Mouse (Mus musculus) forebrain, embryonic 13.5 days (tissue): ENCODE data around the gene Ppp4r3a. TPM values are rescaled to one million over a fixed set of nuclear protein-coding genes. Genes with fewer than 3 reads are reported as not detected.
"Not testable (repeated sequence)": the region's sequence is repeated elsewhere in the genome, so short reads cannot be mapped to it uniquely, and the experiment has no call there.

ENCODE experiments used
- ATAC-seq: fragments of 200-750 bp; cut with Nextera tagmentation; 2 replicates; pipeline ENCODE4 v1.8.0; 2017
- H3K27ac ChIP-seq: fragments of 300-500 bp; sonication (generic); 2 replicates; pipeline ENCODE4 v1.5.1; 2015; ENCODE audit warnings: inconsistent platforms, mild to moderate bottlenecking, moderate library complexity
- H3K27me3 ChIP-seq: fragments of 300-500 bp; sonication (generic); 2 replicates; pipeline ENCODE4 v1.6.1; 2015; ENCODE audit warnings: mild to moderate bottlenecking, inconsistent platforms
- H3K36me3 ChIP-seq: fragments of 300-500 bp; sonication (generic); 2 replicates; pipeline ENCODE4 v1.6.1; 2015; ENCODE audit warnings: mild to moderate bottlenecking, inconsistent platforms; ENCODE audit not compliant: poor library complexity, severe bottlenecking
- H3K4me1 ChIP-seq: fragments of 300-500 bp; sonication (generic); 2 replicates; pipeline ENCODE4 v1.6.1; 2015; ENCODE audit warnings: inconsistent platforms
- H3K4me2 ChIP-seq: fragments of 300-500 bp; sonication (generic); 2 replicates; pipeline ENCODE4 v1.6.1; 2015; ENCODE audit warnings: inconsistent platforms, mild to moderate bottlenecking, moderate library complexity
- H3K4me3 ChIP-seq: fragments of 300-500 bp; sonication (generic); 2 replicates; pipeline ENCODE4 v1.5.1; 2015; ENCODE audit warnings: mild to moderate bottlenecking, inconsistent platforms
- H3K9ac ChIP-seq: fragments of 300-500 bp; sonication (generic); 2 replicates; pipeline ENCODE4 v1.6.1; 2015; ENCODE audit warnings: mild to moderate bottlenecking, inconsistent platforms
- H3K9me3 ChIP-seq: fragments of 300-500 bp; sonication (generic); replicated peaks from 2 replicates; pipeline ENCODE4 v1.6.1; 2016; ENCODE audit warnings: inconsistent platforms
- WGBS: fragments of 180-500 bp; shearing (Covaris S2); methylation state at CpG from one replicate; pipeline ENCODE4 v1.1.7; 2015; 5-methylcytosine and 5-hydroxymethylcytosine counted together
- polyA plus RNA-seq: library from polyadenylated mRNA; unstranded; fragments of >200 nt; fragmentation: Nextera tagmentation; extraction: Ambion mirVana; gene quantifications from 2 replicates; pipeline ENCODE4 v1.2.1, GENCODE M21; 2015

Ppp4r3a gene
- polyA plus RNA-seq, 1 experiment from 2014 or later, result 36.9 TPM

DNA sequence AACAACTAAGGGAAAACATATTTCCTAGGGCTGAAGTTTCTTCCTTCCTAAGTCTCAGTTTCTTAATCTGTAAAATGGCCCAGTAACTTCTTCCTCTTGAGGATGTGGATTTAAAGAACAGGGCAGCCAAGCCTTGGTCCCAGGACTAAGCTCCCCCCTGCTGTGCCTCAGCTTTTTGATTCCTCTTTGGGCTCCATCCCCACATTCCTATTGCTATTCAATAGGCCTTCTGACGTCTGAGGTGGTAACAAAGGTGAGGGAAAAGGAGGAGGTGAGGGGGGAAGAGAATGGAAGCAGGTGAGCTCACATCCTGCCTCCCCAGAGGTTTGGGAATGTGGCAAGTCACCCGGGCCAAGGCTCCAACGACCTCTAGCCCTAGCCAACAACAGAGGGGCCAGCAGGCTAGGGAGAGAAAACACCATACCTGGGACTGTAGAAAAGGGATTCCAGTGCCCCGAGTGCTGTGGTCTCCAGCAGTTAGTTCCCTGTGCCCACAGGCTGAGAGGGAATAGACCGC is 67.0 kb downstream of the Ppp4r3a start:
- Histone ChIP-seq H3K4me1 (peaks cover 91% of the 10 kb centered on the region), H3K4me3 (no peak overlapping the region), H3K4me2 (no peak overlapping the region), H3K9ac (no peak overlapping the region), H3K27ac (peak overlapping the region; percentile 65), H3K27me3 (no peaks in the 10 kb centered on the region), H3K36me3 (peaks cover 19% of the 10 kb centered on the region), H3K9me3 (no peaks in the 10 kb centered on the region)
- no peak for ATAC-seq
- 38% methylated on average over 5 of the region's 5 CpGs for WGBS

DNA sequence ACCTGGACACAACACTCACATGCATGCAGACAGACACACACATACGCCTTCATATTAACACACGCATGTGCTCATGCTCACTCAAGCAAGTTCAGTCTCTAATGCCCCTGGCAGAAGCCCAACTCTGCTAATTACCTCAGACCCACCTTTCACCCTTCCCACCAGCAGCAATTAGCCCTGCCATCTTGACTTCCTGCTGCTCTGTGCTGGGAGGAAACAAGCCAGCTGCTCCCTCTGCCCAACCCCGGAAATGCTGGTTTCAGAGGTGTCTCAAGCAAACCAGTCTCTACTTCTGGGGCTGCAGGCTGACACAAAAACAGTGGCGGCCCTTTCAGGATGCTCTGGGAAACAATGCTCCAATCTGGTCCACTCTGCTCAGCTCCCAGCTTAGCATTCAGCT is 67.6 kb downstream of the Ppp4r3a start:
- H3K27me3 ChIP-seq, result no peaks in the 10 kb centered on the region
- no peaks in the 10 kb centered on the region for H3K9me3 ChIP-seq
- peak; percentile 16; the same call in 1 of the 2 replicates for ATAC-seq
- peaks cover 14% of the 10 kb centered on the region for H3K36me3 ChIP-seq
- peak overlapping the region; percentile 65 for H3K27ac ChIP-seq
- H3K4me3 ChIP-seq, result no peak overlapping the region
- no peak overlapping the region for H3K9ac ChIP-seq
- H3K4me2 ChIP-seq, result no peak overlapping the region
- 34% methylated on average over 4 of the region's 4 CpGs for WGBS
- peaks cover 88% of the 10 kb centered on the region for H3K4me1 ChIP-seq

DNA sequence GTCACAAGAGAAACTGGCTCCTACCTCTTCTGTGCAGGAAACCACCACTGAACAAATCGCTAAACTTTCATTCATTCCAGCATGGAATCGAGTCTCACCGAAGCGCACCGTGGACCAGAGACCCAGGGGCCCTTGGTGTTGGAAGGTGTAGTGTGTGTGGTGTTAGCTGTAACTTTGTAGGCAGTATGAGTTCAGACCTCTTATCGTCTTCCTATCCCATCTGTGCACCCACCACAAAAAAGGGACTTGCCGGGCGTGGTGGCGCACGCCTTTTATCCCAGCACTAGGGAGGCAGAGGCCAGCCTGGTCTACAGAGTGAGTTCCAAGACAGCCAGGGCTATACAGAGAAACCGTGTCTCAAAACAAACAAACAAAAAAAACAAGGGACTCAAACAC is 68.3 kb downstream of the Ppp4r3a start:
- peak overlapping the region; percentile 65 for H3K27ac ChIP-seq

DNA sequence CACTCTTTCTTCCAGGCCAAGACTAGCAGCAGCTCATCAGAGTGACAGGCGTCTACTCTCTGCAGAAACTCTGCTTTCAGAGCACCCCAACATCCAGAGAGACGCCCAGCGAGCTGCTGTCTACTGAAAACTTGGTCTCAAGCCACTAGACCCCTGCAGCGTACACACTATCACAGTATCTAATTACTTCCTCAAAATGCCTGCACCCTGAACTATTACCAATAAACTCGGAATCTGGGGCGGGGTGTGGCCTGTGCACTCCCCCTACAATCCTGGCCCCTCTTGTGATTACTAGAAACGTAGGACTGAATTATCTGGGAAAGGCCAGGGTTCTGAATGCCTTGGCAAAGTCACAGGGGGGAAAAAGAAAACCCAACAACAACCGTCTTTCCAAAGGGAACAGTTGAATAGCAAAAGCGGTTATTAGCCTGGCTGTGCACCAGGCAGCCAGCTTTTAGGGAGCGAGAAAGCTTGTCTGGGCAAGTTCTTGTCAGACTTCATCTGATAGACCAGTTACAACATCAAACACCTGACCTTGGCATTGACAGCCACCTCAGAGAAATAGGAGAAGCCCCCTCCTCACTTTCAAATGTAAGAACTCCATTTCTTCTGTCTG is 68.8 kb downstream of the Ppp4r3a start:
- Histone ChIP-seq H3K36me3 (peaks cover 1% of the 10 kb centered on the region), H3K9ac (no peak overlapping the region), H3K9me3 (no peaks in the 10 kb centered on the region), H3K27me3 (no peaks in the 10 kb centered on the region), H3K4me3 (no peak overlapping the region), H3K4me1 (peaks cover 82% of the 10 kb centered on the region), H3K27ac (peak overlapping the region; percentile 65), H3K4me2 (no peak overlapping the region)
- WGBS, result 53% methylated on average over 10 of the region's 10 CpGs
- no peak for ATAC-seq

More for the DNA sequence above, 68.3 kb downstream of the Ppp4r3a start:
- no peak overlapping the region for H3K4me3 ChIP-seq
- H3K4me2 ChIP-seq, result no peak overlapping the region
- H3K36me3 ChIP-seq, result peaks cover 6% of the 10 kb centered on the region
- H3K9ac ChIP-seq, result no peak overlapping the region
- ATAC-seq, result no peak
- WGBS, result 85% methylated on average over 11 of the region's 11 CpGs
- H3K9me3 ChIP-seq, result no peaks in the 10 kb centered on the region
- H3K27me3 ChIP-seq, result no peaks in the 10 kb centered on the region
- peaks cover 86% of the 10 kb centered on the region for H3K4me1 ChIP-seq

DNA sequence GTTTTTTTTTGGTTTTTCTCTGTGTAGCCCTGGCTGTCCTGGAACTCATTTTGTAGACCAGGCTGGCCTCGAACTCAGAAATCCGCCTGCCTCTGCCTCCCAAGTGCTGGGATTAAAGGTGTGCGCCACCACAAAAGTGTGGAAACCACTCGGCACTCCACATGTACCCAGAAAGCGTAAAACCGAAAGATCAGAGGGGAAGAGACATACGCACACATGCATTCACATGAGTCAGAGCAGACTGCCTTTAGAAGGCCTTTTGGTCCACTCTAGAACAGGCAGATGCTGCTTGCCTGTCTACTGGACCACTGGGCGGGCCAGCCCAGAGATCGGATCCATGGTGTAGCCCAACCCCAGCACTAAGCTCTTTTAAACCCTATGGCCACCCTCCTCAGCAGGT is 69.8 kb downstream of the Ppp4r3a start:
- not testable (repeated sequence) for H3K4me3 ChIP-seq, H3K9ac ChIP-seq, H3K36me3 ChIP-seq, H3K9me3 ChIP-seq, ATAC-seq, H3K27me3 ChIP-seq, H3K27ac ChIP-seq, H3K4me2 ChIP-seq
- WGBS, result 92% methylated on average over 9 of the region's 9 CpGs
- peaks cover 76% of the 10 kb centered on the region for H3K4me1 ChIP-seq

DNA sequence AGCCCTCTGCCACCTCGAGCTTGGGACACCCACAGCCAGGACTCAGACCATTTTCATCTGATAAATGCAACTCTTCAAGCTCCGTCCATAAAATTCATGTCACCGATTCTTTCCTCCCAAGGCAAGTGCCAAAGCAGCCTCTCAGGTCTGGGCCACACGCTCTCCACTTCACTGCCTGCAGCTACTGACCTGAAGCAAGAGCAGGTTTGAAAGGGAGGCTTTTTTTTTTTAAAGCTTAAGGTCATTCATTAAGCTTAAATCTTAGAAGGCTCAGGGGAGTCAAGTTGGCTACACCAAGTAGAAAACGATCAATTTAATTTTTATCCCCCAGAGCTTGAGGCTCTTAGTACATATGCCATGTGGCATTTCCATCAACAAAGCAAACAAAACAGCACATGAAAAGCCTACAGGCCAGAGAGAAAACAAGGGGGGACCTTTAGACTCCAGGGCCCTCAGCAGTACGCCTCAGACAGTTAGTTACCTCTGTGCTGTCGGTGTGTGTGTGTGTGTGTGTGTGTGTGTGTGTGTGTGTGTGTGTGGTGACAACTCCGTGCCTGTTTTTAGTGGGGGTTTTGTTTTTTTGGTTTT is 70.3 kb downstream of the Ppp4r3a start:
- Histone ChIP-seq H3K9me3 (no peaks in the 10 kb centered on the region), H3K4me3 (no peak overlapping the region), H3K4me1 (peaks cover 76% of the 10 kb centered on the region), H3K27ac (0 out of 2 replicates have a peak overlapping the region, but pooled peaks have one; percentile 7), H3K4me2 (no peak overlapping the region; the same call in 1 of the 2 replicates), H3K36me3 (no peaks in the 10 kb centered on the region), H3K9ac (peak overlapping the region; percentile 26; the same call in 1 of the 2 replicates), H3K27me3 (no peaks in the 10 kb centered on the region)
- ATAC-seq, result no peak
- 32% methylated on average over 8 of the region's 8 CpGs for WGBS

DNA sequence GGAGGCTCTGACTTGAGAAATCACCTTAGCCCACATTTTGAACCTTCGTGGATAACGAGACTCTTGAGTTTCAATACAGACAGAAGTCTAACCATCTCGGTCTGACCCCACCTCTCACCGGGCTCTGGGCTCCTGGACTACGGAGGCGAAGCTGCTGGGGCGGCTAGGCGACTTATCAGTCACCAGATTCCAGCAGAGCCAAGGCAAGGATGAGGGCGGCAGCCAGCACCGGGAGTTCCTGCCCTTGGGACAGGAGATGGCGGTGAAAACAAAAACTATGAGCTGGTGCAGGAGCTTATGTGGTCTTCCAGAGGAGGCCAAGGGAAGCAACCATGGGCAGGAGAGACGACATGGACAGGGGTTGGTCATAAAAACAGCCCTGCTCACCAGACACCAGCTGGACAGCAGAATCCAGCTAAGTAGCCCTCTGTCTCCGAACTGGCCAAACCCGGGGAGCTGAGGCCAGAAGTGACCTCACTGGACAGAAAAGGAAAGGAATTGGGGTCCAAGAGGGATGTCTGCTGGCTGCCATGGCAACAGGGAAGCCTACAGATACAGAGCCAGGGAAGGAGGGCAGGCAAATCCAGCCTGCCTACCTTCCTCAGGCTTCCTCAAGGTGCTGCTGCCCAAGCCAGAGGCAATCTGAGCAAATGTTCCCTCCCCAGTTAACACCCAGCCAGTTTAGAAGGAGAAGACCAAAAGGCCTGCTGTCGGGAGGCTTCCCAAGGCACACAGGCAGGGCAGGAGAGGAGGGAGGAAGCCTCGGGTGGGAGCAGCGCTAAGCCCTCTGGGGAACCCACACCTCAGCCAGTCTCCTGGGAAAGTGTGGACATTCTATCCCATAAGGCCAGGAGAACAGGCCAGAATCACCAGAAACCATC is 71.1 kb downstream of the Ppp4r3a start:
- no peak for ATAC-seq
- peak overlapping the region; percentile 26; the same call in 1 of the 2 replicates for H3K9ac ChIP-seq
- no peaks in the 10 kb centered on the region for H3K27me3 ChIP-seq
- H3K4me2 ChIP-seq, result no peak overlapping the region; the same call in 1 of the 2 replicates
- no peak overlapping the region for H3K4me3 ChIP-seq
- H3K27ac ChIP-seq, result peak overlapping the region; percentile 7; the same call in 1 of the 2 replicates
- H3K4me1 ChIP-seq, result peaks cover 76% of the 10 kb centered on the region
- no peaks in the 10 kb centered on the region for H3K36me3 ChIP-seq
- H3K9me3 ChIP-seq, result no peaks in the 10 kb centered on the region
- 47% methylated on average over 17 of the region's 17 CpGs for WGBS

DNA sequence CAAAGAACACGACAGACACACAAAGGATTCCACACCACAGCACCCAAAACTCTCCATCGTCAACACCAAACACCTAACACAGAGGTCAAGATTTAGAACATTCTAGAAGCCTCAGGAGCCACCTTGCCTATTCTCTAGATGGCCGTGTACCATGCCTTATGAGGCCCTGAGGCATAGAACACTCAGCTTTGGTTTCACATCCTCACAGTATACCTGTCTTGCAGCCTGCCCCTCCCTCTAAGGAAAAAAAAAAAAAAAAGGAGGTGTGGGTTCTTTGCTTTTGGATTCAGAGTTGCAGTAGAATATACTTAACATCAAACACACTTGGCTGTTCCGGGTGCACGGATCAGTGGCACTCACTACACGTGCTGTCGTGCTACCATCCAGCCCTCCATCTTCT is 72.5 kb downstream of the Ppp4r3a start:
- Histone ChIP-seq H3K4me2 (no peak overlapping the region), H3K9ac (no peak overlapping the region), H3K4me3 (no peak overlapping the region), H3K27ac (no peak overlapping the region), H3K9me3 (no peaks in the 10 kb centered on the region), H3K27me3 (no peaks in the 10 kb centered on the region), H3K4me1 (peaks cover 76% of the 10 kb centered on the region), H3K36me3 (no peaks in the 10 kb centered on the region)
- ATAC-seq, result no peak
- WGBS, result 91% methylated on average over 7 of the region's 7 CpGs

DNA sequence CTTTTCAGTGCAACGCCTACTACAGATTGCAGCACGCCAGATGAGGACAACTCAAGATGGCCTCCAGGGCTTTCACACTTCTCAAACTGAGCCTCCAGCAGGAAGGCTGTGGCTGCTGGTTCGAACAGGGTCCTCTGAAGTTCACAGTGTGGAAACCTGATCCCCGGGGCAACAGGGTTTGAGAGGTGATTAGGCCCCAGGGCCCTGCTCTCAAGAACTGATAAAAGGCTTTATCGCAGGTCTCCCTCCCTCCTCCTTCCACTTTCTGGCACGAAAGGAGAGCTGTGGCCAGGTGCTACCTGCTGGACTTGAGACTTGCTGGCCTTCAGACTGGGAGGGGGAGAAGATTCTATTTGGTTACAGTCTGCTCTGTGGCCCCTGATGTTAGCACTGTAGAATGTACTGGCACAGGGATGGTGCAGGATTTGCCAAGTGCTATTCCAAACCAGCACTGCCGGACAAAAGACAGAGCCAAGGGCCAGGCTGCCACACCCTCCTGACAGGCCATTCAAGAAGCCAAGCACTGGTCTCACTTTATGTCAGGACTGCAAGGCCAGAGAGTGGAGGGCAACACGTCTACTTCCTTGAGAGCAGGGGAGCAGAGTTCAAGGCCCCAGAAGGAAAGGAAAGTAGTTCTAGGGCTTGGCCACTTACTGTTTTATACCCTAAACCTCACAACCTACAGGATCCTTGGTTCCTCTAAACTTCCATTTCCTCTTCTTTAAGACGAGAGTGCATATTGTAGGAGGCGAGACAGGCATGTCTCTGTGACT is 73.2 kb downstream of the Ppp4r3a start:
- Histone ChIP-seq H3K4me3 (no peak overlapping the region), H3K27me3 (no peaks in the 10 kb centered on the region), H3K4me2 (no peak overlapping the region), H3K4me1 (peaks cover 76% of the 10 kb centered on the region), H3K9ac (no peak overlapping the region), H3K9me3 (no peaks in the 10 kb centered on the region), H3K36me3 (no peaks in the 10 kb centered on the region), H3K27ac (no peak overlapping the region)
- 74% methylated on average over 10 of the region's 10 CpGs for WGBS
- no peak for ATAC-seq

DNA sequence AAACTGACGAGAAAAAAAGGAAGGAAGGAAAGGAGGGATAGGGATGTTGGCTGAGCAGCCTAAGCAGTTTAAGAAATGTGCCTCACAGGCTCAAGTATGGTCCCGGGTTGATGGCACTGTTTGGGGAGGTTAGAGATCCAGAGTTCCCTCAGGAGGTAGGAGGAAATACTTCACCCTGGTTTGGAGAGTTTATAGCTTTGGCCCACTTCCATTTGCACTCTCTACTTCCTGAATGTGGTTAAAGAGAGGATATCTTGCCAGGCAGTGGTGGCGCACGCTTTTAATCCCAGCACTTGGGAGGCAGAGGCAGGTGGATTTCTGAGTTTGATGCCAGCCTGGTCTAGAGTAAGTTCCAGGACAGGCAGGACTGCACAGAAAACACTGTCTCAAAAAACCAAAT is 74.3 kb downstream of the Ppp4r3a start:
- no peak overlapping the region for H3K4me2 ChIP-seq
- H3K27me3 ChIP-seq, result no peaks in the 10 kb centered on the region
- no peak overlapping the region for H3K9ac ChIP-seq
- no peak for ATAC-seq
- 87% methylated on average over 4 of the region's 4 CpGs for WGBS
- H3K4me3 ChIP-seq, result no peak overlapping the region
- peaks cover 73% of the 10 kb centered on the region for H3K4me1 ChIP-seq
- no peak overlapping the region for H3K27ac ChIP-seq
- H3K36me3 ChIP-seq, result no peaks in the 10 kb centered on the region
- H3K9me3 ChIP-seq, result no peaks in the 10 kb centered on the region

DNA sequence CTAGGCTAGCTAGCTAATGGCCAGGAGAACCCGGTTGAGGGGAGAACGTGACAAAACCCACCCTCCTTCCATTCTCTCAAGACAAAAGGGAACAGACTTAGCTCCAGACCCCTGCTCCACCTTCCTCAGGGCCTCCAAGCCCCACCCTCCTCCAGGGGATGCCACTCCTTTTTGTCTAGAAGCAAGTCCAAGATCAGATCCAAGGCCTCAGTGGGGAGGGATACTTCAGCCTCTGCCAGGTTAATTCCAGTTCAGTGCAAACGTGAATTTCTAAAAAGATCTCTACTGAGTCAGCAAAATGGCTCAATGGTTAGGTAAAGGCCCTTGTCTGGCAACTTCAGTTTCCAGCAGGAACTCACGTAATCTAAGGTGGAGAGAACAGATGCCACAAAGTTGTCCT is 74.9 kb downstream of the Ppp4r3a start:
- Histone ChIP-seq H3K9ac (peak overlapping the region; percentile 51; the same call in 1 of the 2 replicates), H3K27ac (peak overlapping the region; percentile 76), H3K9me3 (no peaks in the 10 kb centered on the region), H3K4me1 (peaks cover 73% of the 10 kb centered on the region), H3K4me3 (no peak overlapping the region), H3K4me2 (no peak overlapping the region), H3K36me3 (no peaks in the 10 kb centered on the region), H3K27me3 (no peaks in the 10 kb centered on the region)
- no peak for ATAC-seq
- 18% methylated on average over 4 of the region's 4 CpGs for whole genome bisulfite sequencing
